Mouse (Mus musculus) heart, postnatal 25 days (tissue): ENCODE results near the gene Dstn. TPM values are rescaled to one million over a fixed set of nuclear protein-coding genes. Genes with fewer than 3 reads are reported as not detected.

Source experiments
- DNase-seq: peaks from one replicate; pipeline ENCODE4 v3.0.0; 2022; ENCODE audit warnings: low spot score
- intact Hi-C: fragments of 180-260 bp; cut with DNase I; formaldehyde crosslinking; loops from one replicate; pipeline ENCODE4 v1.15.1; 2025
- total RNA-seq, 2 experiments: library from RNA; stranded (reverse); gene quantifications; 2 replicates each; pipeline ENCODE4 v1.2.3; 2021

The Dstn gene
- total RNA-seq, 2 experiments from 2014 or later, result 233 to 243 TPM

DNA sequence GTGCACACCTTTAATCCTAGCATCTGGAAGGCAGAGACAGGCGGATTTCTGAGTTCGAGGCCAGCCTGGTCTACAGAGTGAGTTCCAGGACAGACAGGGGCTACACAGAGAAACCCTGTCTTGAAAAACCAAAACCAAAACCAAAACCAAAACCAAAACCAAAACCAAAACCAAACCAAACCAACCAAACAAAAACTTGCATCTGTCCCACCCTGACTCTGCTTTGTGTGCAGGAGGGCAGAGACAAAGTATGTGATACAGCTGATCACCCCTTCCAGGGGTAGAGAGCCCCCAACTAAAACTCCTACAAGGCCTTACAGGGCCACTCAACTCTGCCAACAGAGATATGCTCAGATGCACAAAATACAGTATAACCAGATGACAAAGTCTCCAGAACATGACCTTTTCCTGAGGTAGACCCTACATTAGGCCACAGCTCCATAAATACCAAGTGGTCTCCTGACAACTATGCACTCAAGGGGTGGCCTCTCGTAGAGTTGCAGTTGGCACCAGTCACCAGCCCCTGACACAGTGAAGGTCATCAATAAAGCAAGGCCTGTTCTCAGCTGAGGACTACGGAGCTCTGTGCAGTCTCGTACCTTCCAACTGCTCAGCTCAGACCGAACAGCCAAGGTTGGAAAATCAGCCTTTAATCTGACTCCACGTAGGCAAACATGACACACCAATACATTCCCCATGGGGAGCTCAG is 77.0 kb downstream of the Dstn start:
- intact Hi-C loops, result no loop called here
- DNase-seq, result no peak

Other genes with a start within 250 kb of the Dstn start
- under 1 TPM; 0.34 TPM for gene Bfsp1, start 52.1 kb upstream of the Dstn start, total RNA-seq
- gene Rrbp1, start 95.9 kb downstream of the Dstn start, total RNA-seq, result 100 to 1,000 TPM; 112 TPM
- gene Banf2, start 117.7 kb downstream of the Dstn start, total RNA-seq, result not detected